Mouse (Mus musculus): Measurements from ENCODE around the gene Arid3a.

GRCm38 (mm10) chr10:79929967-79930825 lies 3.4 kb downstream of the Arid3a start:
- TF ChIP-seq CTCF (IDR thresholded peaks at IDR 0.05; ENCODE audit: low read depth, low read length): no peak
- TF ChIP-seq POLR2A (IDR thresholded peaks at IDR 0.05; ENCODE audit: borderline replicate concordance, low read depth, low read length): no peak

Data from bone marrow macrophage, adult 2 months (primary cell).